Mouse (Mus musculus) mouse embryonic stem cell (cell line): ENCODE measurements around the gene Kctd11.

Experiments used
- in situ Hi-C, 2 experiments: fragments of 300-500 bp; cut with MboI; formaldehyde crosslinking; loops; 1 replicate in 1 of 2; 3 replicates in 1 of 2; pipeline ENCODE4 v1.14.3; 2019 to 2020; ENCODE audit warnings: low sequenced_read_pairs in 2 of 2, low pct_unique_long_range_greater_than_20kb in 1 of 2, mixed read lengths in 1 of 2; ENCODE audit not compliant: unreplicated experiment in 1 of 2

Kctd11 gene

DNA sequence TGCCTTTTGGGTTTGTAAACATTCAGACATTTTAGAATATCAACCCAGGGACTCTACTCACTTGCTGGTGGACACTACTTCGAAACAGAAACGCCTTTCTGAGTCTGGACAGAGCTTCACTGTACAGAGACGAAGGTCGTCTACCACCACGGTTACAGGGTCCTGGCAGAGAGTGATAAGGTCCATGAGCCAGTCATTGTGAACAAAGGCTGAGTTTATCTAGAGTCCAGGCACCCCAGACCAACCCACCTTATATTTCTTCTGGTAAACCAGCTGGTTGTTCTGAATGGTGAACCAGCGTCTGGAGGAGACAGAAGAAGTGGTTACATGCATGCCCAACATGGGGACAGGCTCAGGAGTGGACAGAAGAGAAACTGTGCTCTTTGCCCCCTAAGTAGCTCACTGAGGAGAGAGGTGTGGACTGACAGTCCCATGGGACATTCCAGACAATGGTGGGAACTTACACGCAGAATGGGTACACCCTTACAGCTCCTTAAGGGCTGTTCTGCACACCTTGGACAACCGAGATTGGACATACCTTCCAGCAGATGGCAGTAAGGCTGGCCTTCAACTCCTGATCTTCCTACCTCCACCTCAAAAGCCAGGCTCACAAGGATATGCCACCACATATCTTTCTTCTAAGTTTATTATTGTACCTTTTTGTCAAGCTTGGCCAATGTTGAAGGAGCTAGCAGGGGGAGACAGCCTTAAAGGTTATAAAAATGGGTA lies 5.9 kb upstream of the Kctd11 start:
- in situ Hi-C loops: loop anchor here in 1 of 2 experiments (25.0 kb wide), 1 partner anchor 250 kb away; the partner anchor contains the start of gene Fxr2

DNA sequence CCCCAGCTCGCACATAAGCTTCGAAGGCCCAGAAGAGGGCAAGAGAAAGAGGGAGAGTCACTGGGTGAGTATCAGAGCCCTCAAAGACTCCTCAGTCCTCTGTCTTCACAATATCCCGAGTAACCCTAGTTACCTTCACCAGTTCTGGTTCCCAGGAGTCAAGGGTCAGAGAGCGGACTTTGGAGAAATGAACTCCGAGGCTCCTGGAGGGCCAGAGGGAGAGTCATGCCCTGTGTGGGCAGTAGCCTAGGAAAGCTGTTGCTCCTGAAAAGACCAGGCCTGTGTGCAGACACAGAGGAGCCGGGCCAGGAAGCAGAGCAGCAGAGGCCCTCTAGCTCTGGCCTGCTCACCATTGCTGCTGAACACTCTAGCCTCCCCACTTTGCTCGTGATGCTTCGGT lies 3.5 kb upstream of the Kctd11 start:
- in situ Hi-C loops: loop anchor here in 1 of 2 experiments (25.0 kb wide), 1 partner anchor 247 kb away; the partner anchor contains the start of gene Fxr2

DNA sequence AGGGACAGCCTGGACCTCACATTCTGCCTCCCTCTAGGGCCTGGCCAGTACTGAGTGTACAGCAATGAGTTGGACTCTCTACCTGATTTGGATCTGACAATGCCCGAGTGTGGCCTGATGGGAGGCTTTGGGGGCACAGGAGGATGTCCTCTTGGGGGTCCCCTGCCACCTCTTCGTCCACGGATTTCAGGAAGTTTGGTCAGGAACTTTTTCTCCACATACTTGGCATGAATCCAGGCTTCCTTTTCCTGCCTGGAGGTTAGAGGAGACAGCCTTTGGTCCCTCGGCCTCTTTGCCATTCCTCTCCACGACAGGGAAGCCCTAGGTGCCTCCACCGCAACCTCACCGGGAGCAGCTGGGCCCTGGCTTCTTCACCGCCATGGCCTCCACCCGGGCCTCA lies 3.0 kb upstream of the Kctd11 start:
- in situ Hi-C loops: loop anchor here in 1 of 2 experiments (25.0 kb wide), 1 partner anchor 247 kb away; the partner anchor contains the start of gene Fxr2

DNA sequence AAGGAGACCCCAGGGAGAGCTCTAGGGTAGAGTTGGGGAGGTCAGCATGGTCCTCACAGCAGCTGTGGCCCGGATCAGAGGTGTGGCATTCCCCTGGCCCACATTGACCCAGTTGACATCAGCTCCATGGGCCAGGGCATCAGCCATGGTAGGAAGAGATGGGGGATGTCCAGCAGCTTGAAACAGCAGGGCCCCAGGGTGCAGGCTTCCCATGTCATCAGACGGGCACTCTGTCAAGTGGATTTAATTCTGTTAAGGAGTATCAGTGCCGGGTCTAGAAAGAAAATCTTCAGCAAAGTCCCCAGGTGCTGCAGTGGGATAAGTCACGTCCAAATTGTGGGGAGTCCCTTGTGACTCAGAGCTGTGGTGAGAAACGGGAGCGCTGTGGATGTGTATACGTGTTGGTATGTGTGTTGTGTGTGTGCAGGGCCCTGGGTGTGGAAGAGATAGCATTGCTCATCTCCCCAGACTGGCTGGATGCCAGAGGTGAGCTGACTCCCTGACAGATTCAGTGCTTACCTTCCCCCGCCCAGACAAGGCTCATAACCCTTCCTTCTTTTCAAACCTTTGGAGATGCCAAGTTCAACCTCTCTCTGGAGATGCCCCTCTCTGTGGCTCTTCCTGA lies 2.4 kb upstream of the Kctd11 start:
- in situ Hi-C loops: loop anchor here in 1 of 2 experiments (25.0 kb wide), 1 partner anchor 246 kb away; the partner anchor contains the start of gene Fxr2

DNA sequence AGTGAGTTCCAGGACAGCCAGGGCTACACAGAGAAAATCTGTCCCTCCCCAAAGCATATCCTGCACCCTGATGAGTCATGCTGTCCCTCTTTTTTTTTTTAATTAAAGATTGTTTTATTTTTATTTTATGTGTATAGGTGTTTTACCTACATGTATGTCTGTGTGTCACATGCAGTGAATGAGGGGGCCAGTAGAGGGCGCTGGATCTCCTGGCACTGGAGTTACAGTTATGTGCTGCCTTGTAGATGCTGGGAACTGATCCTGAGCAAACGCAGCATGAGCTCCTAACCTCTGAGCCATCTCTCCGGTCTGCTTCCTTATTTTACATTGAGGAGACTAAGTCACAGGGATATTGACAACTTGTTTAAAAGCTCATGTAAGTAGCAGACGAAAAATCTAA lies 1.9 kb upstream of the Kctd11 start:
- in situ Hi-C loops: loop anchor here in 1 of 2 experiments (25.0 kb wide), 1 partner anchor 246 kb away; the partner anchor contains the start of gene Fxr2

DNA sequence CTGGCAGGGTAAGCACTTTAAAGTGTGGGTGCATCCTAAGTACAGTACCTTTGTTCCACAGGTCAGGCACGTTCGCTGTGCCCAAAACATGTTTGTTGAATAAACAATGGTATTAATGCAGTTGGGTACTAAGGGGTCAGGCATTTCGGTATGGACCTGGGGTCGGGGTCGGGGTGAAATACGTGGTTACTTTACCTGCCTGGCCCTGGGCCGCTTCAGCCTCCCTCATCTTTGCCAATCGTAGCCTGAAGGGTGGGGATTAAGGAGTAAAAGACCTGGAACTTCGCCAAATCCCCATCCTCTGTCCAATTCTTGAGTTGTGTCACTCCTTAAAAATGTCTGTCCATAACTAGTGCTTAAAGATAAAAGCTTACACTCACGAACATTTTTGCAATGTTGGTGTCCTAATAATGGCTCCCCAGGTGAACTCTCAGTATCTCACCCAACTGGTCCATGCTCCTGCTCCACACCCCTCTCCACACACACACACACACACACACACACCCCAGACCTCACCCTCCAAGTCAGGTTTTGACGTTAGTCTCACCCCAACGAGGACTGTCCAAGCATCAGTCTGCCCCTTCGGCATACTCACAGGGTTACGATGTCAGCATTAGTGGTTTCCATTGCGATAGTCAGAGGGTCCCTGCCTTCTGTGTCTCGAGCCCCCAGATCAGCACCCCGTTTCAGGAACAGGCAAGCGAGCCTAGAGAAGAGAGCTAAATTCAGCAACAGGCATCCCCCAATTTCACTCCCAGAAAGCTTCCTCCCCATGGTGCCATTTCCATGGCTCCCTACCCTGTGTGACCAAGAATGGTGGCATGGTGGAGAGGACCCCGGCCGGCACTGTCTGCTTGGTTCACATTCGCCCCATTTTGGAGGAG lies 823 bp upstream of the Kctd11 start:
- in situ Hi-C loops: loop anchor here in 1 of 2 experiments (25.0 kb wide), 1 partner anchor 245 kb away; the partner anchor contains the start of gene Fxr2

DNA sequence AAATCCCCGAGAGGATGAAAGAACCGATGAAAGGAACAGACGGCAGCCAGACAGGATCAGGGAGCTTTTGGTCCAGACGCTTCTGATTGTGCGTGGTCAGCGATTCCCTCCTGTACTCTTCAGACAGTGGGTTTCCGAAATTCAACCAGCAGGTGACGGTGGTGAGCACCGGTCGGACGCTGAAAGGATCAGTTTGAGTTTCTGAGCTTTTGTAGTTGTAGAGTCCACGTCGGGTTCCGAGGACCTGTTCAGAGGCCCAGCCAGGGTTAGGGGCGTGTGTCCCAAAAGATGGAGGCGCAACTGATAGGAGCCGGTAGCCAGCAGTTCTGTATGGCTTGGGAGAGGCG lies 727 bp downstream of the Kctd11 start:
- in situ Hi-C loops: loop anchor here in 1 of 2 experiments (25.0 kb wide), 1 partner anchor 243 kb away; the partner anchor contains the start of gene Fxr2

DNA sequence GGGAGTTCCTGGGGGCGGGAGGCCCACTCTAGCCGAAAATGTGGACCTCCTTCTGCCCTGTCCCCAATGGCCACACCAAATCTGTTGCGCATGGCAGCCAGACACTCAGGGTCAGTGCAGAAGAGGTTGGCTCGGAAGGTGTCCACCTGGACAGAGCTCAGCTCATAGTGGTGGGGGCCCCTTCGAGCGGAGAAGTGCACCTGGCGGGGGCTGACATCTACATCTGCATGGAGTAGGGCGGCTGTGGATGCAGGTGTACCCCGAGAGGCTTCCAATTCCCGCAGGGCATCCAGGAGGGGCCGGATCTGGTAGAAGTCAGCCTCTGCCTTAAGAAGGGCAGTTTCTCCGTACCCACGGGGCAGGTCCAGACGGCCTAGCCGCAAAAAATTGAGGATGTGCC lies 1.5 kb downstream of the Kctd11 start:
- in situ Hi-C loops: loop anchor here (5.0 to 25.0 kb wide), 5 partner anchors 65 to 242 kb away; partner anchors contain the start of genes Fxr2 (in 1 of the 2), Gm39566 (in 1 of the 2), Spem2 (in 1 of the 2) and Tmem102 (in 1 of the 2)

DNA sequence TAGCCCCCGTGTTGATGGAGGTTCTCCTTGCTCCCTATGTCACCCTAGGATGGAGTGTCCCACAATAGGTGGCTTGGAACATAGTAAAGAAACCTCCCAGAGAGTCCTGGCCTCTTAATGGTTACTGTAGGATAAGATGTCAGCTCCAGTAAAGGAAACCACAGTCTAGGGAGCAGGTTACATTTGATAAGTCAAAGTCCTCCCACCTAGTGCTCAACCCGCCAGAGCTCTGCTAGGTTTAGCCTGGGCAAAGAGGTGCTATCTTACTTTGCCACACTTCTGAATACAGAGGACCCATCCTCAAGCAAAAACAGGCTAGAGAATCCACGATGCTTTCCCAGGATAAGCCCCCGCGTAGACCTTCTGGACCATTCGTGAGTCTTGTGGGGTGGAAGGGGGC lies 2.3 kb downstream of the Kctd11 start:
- in situ Hi-C loops: loop anchor here (5.0 to 25.0 kb wide), 5 partner anchors 64 to 242 kb away; partner anchors contain the start of genes Fxr2 (in 1 of the 2), Gm39566 (in 1 of the 2), Spem2 (in 1 of the 2) and Tmem102 (in 1 of the 2)

DNA sequence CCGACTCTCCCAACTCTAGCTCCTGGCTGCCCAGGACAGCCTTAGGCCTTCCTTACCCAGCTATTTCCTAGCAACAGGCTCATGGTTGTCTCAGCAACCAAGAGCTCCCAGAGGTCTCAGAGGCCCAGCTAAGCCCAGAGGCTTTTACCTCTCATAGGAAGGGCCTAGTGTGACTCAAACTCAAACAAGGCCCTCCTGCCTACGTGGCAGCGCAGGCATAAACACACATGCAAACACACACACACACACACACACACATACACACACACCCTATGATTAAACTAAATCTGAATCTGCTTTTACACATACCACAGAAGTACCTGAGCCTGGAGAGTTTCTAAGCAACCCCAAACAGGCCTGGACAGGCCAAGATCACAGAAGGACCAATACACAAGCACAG lies 2.8 kb downstream of the Kctd11 start:
- in situ Hi-C loops: loop anchor here (5.0 to 25.0 kb wide), 5 partner anchors 64 to 241 kb away; partner anchors contain the start of genes Fxr2 (in 1 of the 2), Gm39566 (in 1 of the 2), Spem2 (in 1 of the 2) and Tmem102 (in 1 of the 2)

DNA sequence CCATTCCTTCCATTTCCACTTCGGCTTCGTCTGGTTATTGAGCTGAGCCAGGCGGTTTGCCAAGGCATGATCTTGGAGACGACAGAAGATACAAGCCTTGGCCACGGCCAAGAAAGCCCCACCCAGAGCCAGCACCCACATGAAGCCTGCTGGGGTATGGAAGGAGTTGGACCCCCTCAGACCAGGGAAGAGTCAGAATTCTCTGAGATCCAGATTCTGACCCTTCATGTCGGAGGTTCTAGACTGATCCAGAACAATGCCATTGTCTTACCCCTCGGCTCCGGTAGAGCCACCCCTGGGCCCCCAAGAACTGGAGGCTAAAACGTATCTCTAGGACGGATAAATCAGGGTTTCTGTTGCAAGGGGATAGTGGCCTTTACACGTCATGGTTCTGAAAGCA lies 3.3 kb downstream of the Kctd11 start, which contains the start of gene Tmem95:
Gene Tmem95, minus strand, starts transcription at position 141 of the 400 bp plus-strand sequence.
- in situ Hi-C loops: loop anchor here (5.0 to 25.0 kb wide), 5 partner anchors 63 to 241 kb away; partner anchors contain the start of genes Fxr2 (in 1 of the 2), Gm39566 (in 1 of the 2), Spem2 (in 1 of the 2) and Tmem102 (in 1 of the 2)

DNA sequence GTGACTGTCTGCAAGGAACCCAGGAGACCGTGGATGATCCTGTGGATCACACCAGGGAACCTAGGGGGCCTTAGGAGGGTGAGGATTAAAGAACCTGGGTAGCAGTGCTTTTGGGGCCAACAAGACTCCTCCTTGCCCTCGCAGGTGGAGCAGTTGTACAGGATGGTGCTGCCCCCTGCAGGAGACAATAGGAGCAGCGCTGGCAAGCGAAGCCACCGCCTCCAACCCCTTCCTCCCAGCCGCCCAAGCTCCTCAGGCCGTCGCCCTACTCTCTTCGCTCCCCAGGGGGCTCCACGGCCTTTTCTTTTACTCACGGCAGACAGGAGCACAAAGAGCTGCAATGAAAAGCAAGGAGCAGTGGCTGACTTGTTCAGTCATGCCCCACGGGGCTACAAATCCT lies 4.3 kb downstream of the Kctd11 start:
- in situ Hi-C loops: loop anchor here (5.0 to 25.0 kb wide), 5 partner anchors 62 to 240 kb away; partner anchors contain the start of genes Fxr2 (in 1 of the 2), Gm39566 (in 1 of the 2), Spem2 (in 1 of the 2) and Tmem102 (in 1 of the 2)

DNA sequence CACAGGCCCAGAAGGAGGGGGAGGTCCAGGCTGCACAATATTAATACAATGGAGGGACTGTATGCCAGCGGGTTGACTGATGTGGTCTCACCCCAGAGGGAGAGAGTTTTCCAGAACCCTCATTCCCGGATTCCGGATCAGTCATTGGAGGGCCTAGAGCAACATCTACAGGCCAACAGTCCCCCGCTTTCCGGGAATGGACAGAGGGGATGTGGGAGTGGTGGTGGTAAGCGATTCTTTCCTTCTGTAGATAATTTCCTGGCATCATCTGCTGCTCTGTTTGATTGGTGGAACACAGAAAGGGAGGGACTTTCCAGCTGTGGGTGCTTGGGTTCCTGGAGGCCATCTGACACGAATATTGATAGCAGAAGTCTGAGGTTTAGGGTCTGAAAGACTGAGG lies 5.0 kb downstream of the Kctd11 start:
- in situ Hi-C loops: loop anchor here (5.0 to 25.0 kb wide), 5 partner anchors 61 to 239 kb away; partner anchors contain the start of genes Fxr2 (in 1 of the 2), Gm39566 (in 1 of the 2), Spem2 (in 1 of the 2) and Tmem102 (in 1 of the 2)

DNA sequence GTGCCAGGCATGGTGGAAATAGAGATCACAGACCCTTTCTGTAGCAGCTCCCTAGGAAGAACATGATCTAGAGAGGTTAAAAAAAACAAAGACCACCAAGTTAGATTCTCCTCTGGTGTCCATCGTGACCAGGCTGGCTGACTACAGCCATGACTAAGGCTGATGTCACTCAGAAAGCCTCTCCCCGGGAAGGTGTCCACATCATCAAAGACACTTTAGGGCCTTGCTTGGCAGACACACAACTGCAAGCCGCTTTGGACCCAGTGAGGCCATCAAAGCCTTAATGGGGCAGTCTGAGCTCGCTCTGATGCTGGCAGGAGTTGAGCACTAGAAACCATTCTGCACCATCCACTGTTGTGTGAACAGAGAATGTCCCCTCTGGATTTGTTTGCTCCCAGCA lies 8.8 kb downstream of the Kctd11 start:
- in situ Hi-C loops: loop anchor here in 1 of 2 experiments (10.0 kb wide), 1 partner anchor 58 kb away; the partner anchor contains the start of genes Gm39566 and Spem2

DNA sequence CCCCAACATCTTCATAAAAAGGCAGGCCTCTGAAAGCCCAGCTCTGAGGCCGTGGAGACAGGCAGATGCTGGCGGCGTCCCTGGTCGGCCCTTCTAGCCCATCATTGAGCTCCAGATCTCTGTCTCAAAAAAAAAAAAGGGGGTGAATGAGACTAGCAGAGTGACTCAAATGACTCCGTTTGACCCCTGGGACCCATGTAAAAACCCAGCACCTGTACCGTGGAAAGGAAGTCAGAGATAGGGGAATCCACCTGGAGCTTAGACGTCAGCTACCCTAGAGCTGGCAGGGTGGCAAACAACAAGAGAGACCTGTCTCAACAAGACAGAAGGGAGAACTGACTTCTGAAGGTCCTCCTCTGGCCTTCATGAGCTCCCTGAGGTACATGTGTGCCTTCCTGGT lies 9.4 kb downstream of the Kctd11 start:
- in situ Hi-C loops: loop anchor here in 1 of 2 experiments (10.0 kb wide), 1 partner anchor 57 kb away; the partner anchor contains the start of genes Gm39566 and Spem2

DNA sequence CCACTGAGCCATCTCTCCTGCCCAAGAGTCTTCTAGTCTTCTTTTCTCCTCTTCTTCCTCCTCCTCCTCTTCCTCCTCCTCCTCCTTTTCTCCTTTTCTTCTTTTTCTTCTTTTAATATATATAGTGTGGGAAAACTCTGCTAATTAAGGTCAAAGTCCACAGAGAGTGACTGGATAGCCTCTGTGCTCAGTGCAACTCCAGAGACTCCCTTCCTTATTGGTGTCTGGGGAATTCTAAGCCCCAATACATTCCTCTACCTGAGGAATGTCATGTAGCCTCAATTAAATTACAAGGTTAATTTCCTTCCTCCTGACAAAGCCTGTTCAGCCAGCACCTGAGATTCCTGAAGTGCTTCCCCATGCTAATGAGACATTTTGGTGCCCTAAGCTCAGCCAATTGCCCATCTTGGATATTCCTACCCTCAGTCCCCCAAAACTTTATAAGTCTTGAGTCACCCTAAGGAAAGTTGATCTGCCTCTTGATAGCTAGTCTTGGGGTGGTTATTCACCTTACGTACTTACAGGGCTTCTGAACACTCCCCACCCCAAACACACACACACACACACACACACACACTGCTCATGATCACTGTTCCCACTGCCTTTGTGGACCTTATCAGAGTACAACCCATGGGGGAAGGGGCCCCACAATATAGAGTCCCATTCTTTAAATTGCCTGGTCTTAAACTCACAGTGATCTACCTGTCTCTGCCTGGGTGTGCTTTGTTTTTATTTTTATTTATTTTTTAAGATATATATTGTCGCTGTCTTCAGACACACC lies 10.7 kb downstream of the Kctd11 start:
- in situ Hi-C loops: loop anchor here in 1 of 2 experiments (10.0 kb wide), 1 partner anchor 56 kb away; the partner anchor contains the start of genes Gm39566 and Spem2

DNA sequence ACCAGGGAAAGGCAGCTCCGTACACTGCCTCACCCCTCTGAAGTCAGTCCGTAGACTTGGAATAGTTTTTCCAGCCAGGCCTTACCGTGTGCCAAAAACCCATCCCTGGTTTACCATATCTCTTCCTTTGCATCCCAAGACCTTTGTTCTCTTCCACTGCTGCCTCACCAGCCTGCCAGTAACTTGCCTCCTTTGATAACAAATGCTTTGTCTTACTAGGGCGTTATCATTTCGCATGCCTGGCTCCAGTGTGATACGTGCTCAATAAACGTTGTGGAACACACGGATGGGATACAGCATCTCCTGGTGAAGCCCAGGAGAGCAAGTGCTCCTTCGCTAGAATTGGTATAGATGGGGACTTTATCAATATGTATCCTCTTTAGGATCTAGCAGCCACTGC lies 13.9 kb downstream of the Kctd11 start:
- in situ Hi-C loops: no loop called here
